Mouse (Mus musculus): ENCODE measurements at regions not wholly inside any gene's neighbourhood (a gene's known extent, or its start where the extent isn't known, plus 50 kb on each side); places are given as distances from the start of the nearest gene placed in this dataset.

DNA sequence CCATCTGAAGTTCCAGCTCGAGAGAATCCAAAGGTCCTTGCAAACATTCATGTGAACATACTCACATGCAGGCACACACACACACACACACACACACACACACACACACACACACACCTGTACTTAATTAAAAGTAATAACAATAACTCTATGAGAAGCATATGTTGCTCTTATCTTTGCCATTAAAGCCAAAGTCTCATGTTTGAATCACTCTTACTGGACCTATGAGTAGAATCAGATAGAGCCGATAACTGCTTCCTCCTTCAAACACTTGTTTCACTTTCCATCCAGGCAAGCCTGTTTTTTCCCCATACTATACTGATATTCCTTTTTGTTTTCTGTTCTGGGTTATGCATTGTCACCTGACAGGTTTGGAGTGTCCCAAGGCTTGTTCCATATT is 65.3 kb upstream of the Rgs1 start:
- TF ChIP-seq POLR2A (IDR thresholded peaks at IDR 0.05; ENCODE audit: low read depth, low read length), result no peak
- TF ChIP-seq CTCF (IDR thresholded peaks at IDR 0.05; ENCODE audit: extremely low read depth, insufficient read depth, insufficient read length, insufficient replicate concordance), result no peak

Measured in spleen, adult 2 months (tissue).